Mouse (Mus musculus) midbrain, postnatal 0 days (tissue): Measurements from ENCODE around the gene Lrp1. TPM values are rescaled to one million over a fixed set of nuclear protein-coding genes. Genes with fewer than 3 reads are reported as not detected.

Experiments
- ATAC-seq: fragments of 200-750 bp; cut with Nextera tagmentation; 2 replicates; pipeline ENCODE4 v1.8.0; 2017; ENCODE audit warnings: moderate number of reproducible peaks, mild to moderate bottlenecking, moderate TSS enrichment, moderate library complexity; ENCODE audit not compliant: low FRiP score
- DNase-seq: peaks from one replicate; pipeline ENCODE4 v3.0.0-alpha.2; 2015; ENCODE audit warnings: low spot score
- H3K27ac ChIP-seq: fragments of 300-500 bp; sonication (generic); 2 replicates; pipeline ENCODE4 v1.5.1; 2014; ENCODE audit warnings: low read depth, mild to moderate bottlenecking, low read length, mixed read lengths
- H3K27me3 ChIP-seq: fragments of 300-500 bp; sonication (generic); 2 replicates; pipeline ENCODE4 v1.6.1; 2014; ENCODE audit warnings: low read length, control low read depth, mixed read lengths; ENCODE audit not compliant: insufficient read depth
- H3K36me3 ChIP-seq: fragments of 300-500 bp; sonication (generic); 2 replicates; pipeline ENCODE4 v1.6.1; 2014; ENCODE audit warnings: low read length, control low read depth, mixed read lengths; ENCODE audit not compliant: insufficient read depth
- H3K4me1 ChIP-seq: fragments of 300-500 bp; sonication (generic); 2 replicates; pipeline ENCODE4 v1.6.1; 2014; ENCODE audit warnings: mild to moderate bottlenecking, control low read depth, antibody characterized with exemption, low read length, mixed read lengths; ENCODE audit not compliant: insufficient read depth
- H3K4me2 ChIP-seq: fragments of 300-500 bp; sonication (generic); 2 replicates; pipeline ENCODE4 v1.6.1; 2014; ENCODE audit warnings: low read depth, mild to moderate bottlenecking, low read length, mixed read lengths; ENCODE audit not compliant: poor library complexity, severe bottlenecking
- H3K4me3 ChIP-seq: fragments of 300-500 bp; sonication (generic); 2 replicates; pipeline ENCODE4 v1.5.1; 2014; ENCODE audit warnings: low read depth, mild to moderate bottlenecking, low read length, moderate library complexity
- H3K9ac ChIP-seq: fragments of 300-500 bp; sonication (generic); replicated peaks from 2 replicates; pipeline ENCODE4 v1.6.1; 2014; ENCODE audit warnings: mild to moderate bottlenecking, low read length, moderate library complexity, mixed read lengths; ENCODE audit not compliant: poor library complexity, severe bottlenecking
- H3K9me3 ChIP-seq: fragments of 300-500 bp; sonication (generic); 2 replicates; pipeline ENCODE4 v1.6.1; 2016; ENCODE audit warnings: low read length, control low read depth
- CTCF ChIP-seq: IDR thresholded peaks from 2 replicates; pipeline ENCODE4 v1.5.1; 2016; ENCODE audit warnings: antibody characterized with exemption, mild to moderate bottlenecking
- WGBS: fragments of 180-500 bp; shearing (Covaris S2); extraction: QIAGEN DNeasy Blood & Tissue Kit; methylation state at CpG from one replicate; pipeline ENCODE4 v1.1.7; 2014; 5-methylcytosine and 5-hydroxymethylcytosine counted together
- polyA plus RNA-seq: library from polyadenylated mRNA; unstranded; fragments of >200 nt; fragmentation: Nextera tagmentation; extraction: Ambion mirVana; gene quantifications from 2 replicates; pipeline ENCODE4 v1.2.1, GENCODE M21; 2015
- total RNA-seq: library from RNA; depleted of rRNA; stranded (reverse); fragments of >200 nt; gene quantifications from 2 replicates; pipeline ENCODE4 v1.2.3, GENCODE M21; 2014

The Lrp1 gene
- total and polyA plus RNA-seq, 2 experiments from 2014 or later = 84.4 to 319 TPM

- 95% methylated on average over 6 of the region's 6 CpGs for WGBS
- no peak overlapping the region for H3K27ac ChIP-seq
- H3K4me3 ChIP-seq = no peak overlapping the region
- H3K9ac ChIP-seq = no peak overlapping the region
- H3K36me3 ChIP-seq = no peaks in the 10 kb centered on the region
- DNase-seq (no peak), ATAC-seq (no peak)
- no peak overlapping the region for H3K4me2 ChIP-seq
- H3K27me3 ChIP-seq = no peaks in the 10 kb centered on the region
- H3K9me3 ChIP-seq = no peaks in the 10 kb centered on the region
- H3K4me1 ChIP-seq = peaks cover 6% of the 10 kb centered on the region
- TF ChIP-seq CTCF = peak; percentile 18; the same call in 1 of the 2 replicates
Observed at GRCm38 (mm10) chr10:127623439-127624216, 2.7 kb upstream of the Lrp1 start.

GRCm38 (mm10) chr10:127622661-127623060 lies 1.7 kb upstream of the Lrp1 start:
- Histone ChIP-seq H3K9me3 (no peaks in the 10 kb centered on the region), H3K4me1 (peaks cover 9% of the 10 kb centered on the region), H3K4me3 (no peak overlapping the region), H3K36me3 (peaks cover under 1% of the 10 kb centered on the region; the same call in 1 of the 2 replicates), H3K4me2 (no peak overlapping the region), H3K27ac (peak overlapping the region; percentile 62; the same call in 1 of the 2 replicates), H3K9ac (no peak overlapping the region), H3K27me3 (no peaks in the 10 kb centered on the region)
- WGBS = 65% methylated on average over 4 of the region's 4 CpGs
- no peak for TF ChIP-seq CTCF
- no peak for DNase-seq
- no peak for ATAC-seq

GRCm38 (mm10) chr10:127622057-127622392 lies 1.1 kb upstream of the Lrp1 start:
- Histone ChIP-seq H3K4me2 (peak overlapping the region; percentile 97), H3K4me1 (peaks cover 14% of the 10 kb centered on the region), H3K9ac (no peak overlapping the region), H3K27ac (peak overlapping the region; percentile 62), H3K4me3 (peak overlapping the region; percentile 88), H3K27me3 (no peaks in the 10 kb centered on the region), H3K9me3 (no peaks in the 10 kb centered on the region), H3K36me3 (peaks cover 6% of the 10 kb centered on the region; the same call in 1 of the 2 replicates)
- ATAC-seq (peak; percentile 27), DNase-seq (peak; percentile 63)
- peak; percentile 64 for TF ChIP-seq CTCF
- WGBS = under 1% methylated on average over 13 of the region's 13 CpGs

GRCm38 (mm10) chr10:127621191-127622056 lies 476 bp upstream of the Lrp1 start:
- Histone ChIP-seq H3K9me3 (no peaks in the 10 kb centered on the region), H3K4me2 (peak overlapping the region; percentile 97), H3K4me3 (peak overlapping the region; percentile 88), H3K36me3 (peaks cover 6% of the 10 kb centered on the region; the same call in 1 of the 2 replicates), H3K27ac (peak overlapping the region; percentile 82), H3K4me1 (peaks cover 16% of the 10 kb centered on the region), H3K9ac (peak overlapping the region; percentile 96; the same call in 1 of the 2 replicates), H3K27me3 (no peaks in the 10 kb centered on the region)
- under 1% methylated on average over 32 of the region's 39 CpGs for WGBS
- peak; percentile 91 for DNase-seq
- ATAC-seq = peak; percentile 74
- TF ChIP-seq CTCF = no peak

GRCm38 (mm10) chr10:127619941-127620405 lies 975 bp downstream of the Lrp1 start:
- H3K4me1 ChIP-seq = peaks cover 21% of the 10 kb centered on the region
- 0% methylated on average over 12 of the region's 12 CpGs for WGBS
- no peaks in the 10 kb centered on the region for H3K9me3 ChIP-seq
- peak overlapping the region; percentile 97 for H3K4me2 ChIP-seq
- TF ChIP-seq CTCF = peak; percentile 28
- H3K27me3 ChIP-seq = no peaks in the 10 kb centered on the region
- H3K36me3 ChIP-seq = peaks cover 6% of the 10 kb centered on the region; the same call in 1 of the 2 replicates
- H3K9ac ChIP-seq = peak overlapping the region; percentile 96
- peak overlapping the region; percentile 82 for H3K27ac ChIP-seq
- DNase-seq (peak; percentile 46), ATAC-seq (no peak; the same call in 1 of the 2 replicates)
- H3K4me3 ChIP-seq = peak overlapping the region; percentile 88
